Mouse (Mus musculus) spleen, postnatal 14 days (tissue): ENCODE data around the gene Ces1a.

Experiments
- DNase-seq, 2 experiments: peaks; one replicate each; pipeline ENCODE4 v3.0.0; 2021 to 2022; ENCODE audit warnings: low spot score in 2 of 2

Gene Ces1a

DNA sequence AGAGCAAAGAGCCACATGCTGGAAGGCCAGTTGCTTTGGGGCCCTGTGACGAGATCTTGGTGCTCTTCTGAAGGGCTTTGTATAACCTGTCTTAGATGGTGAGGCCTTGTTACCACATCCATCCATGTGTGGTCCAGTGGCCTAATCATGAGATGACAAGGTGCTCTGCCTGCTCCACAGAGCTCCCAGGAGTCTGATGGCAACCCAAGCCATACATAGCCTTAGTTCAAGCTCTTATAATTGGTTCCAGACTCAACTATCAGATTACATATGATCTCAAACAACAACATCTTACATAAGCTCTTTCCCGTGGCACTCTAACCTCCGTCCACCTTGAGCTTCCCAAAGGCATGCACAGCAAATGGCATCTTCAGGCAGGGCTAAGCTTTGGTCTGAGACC is at the start of gene Ces1a:
Ces1a (minus strand) TSS at position 101 of the 400 bp plus-strand sequence.
- no peak for DNase-seq

DNA sequence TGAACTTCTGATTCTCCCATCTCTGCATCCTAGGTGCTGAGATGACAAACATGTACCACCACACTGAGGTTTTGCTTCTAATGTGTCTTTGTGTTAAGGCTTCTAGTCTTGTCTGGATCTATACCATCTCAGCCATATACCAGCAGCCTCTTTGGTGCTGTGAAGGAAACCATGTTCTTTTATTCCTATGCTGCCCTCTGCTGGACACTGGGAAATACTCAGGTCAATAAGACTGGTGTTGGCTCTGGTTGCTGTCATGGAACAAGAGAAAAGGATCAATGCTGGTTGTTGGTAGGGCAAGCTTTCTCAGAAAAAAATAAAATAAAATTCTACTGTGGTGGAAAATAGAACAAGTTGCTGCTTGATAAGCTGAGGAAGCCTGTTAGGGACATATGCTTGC is 47.4 kb upstream of the Ces1a start:
- no peak for DNase-seq

DNA sequence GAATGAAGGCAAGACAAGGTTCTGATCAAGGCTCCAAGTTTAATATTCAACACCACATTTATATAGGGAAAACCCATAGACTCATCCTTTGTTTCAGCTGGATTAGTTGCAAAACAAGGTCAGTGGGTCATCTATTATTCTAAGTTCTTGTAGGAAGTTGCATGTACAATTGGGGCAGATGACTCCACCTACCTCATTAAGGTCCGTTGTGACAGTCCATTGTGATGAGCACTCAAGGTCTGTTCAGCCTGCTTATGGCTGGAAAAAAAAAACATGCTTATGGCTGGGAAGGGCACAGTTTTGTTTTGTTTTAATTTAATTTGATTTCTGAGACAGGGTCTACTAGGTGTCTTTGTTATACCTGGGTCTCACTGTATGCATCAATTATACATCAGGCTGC is 43.3 kb upstream of the Ces1a start:
- DNase-seq = no peak

- no peak for DNase-seq
These were observed 40.7 kb upstream of the Ces1a start for GRCm38 (mm10) chr8:93088686-93089122.

GRCm38 (mm10) chr8:93088193-93088592 is 40.2 kb upstream of the Ces1a start:
- DNase-seq = no peak

- DNase-seq = no peak
These were observed 31.9 kb upstream of the Ces1a start, which contains the start of gene Ces1b for GRCm38 (mm10) chr8:93079887-93080286. TSS of gene Ces1b (minus strand) at chr8:93080017.

- no peak for DNase-seq
These were observed 27.3 kb upstream of the Ces1a start for GRCm38 (mm10) chr8:93075251-93075650.

- no peak for DNase-seq
These were observed 15.6 kb upstream of the Ces1a start for GRCm38 (mm10) chr8:93063416-93064117.

- DNase-seq = no peak
These were observed 11.2 kb upstream of the Ces1a start for GRCm38 (mm10) chr8:93059185-93059584.

- DNase-seq = no peak
These were observed 7.2 kb upstream of the Ces1a start for GRCm38 (mm10) chr8:93055238-93055637.

DNA sequence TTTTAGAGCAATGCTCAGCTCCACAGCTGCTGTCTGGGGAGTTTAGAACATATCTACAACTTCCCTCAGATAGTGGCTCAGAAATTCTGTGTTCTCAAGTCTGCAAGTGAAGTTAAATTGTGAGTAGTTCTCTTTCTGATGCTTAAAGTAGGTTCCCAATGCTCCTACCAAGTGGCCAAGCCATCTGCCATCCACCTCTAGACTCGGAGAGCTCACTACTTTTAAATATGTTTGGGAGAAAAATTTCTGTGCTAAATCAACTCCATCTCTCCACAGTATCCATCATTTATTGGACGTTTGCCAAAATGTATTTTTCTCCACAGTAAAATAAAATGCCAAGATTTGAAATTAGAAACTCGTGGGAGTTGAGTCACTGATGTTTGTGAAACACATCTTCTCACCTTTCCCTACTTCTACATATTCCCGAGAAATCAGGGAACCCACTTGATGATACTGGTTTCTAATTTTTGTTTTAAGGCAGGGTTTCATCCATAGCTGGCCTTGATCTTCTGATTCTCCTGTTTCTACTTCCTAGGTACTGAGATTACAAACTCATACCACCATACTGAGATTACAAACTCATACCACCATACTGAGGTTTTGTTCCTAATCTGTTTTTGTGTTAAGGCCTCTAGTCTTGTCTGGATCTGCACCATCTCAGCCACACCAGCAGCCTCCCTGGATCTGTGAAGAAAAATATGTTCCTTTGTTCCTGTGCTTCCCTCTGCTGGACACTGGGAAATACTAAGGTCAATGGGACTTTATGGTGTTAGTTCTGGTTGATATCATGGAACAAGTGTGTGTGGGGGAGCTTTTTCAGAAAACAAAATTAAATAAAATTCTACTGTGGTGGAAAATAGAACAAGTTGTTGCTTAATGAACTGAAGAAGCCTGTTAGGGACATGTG is 771 bp upstream of the Ces1a start:
- no peak for DNase-seq

- no peak for DNase-seq
These were observed 4.9 kb downstream of the Ces1a start for GRCm38 (mm10) chr8:93043083-93043482.

DNA sequence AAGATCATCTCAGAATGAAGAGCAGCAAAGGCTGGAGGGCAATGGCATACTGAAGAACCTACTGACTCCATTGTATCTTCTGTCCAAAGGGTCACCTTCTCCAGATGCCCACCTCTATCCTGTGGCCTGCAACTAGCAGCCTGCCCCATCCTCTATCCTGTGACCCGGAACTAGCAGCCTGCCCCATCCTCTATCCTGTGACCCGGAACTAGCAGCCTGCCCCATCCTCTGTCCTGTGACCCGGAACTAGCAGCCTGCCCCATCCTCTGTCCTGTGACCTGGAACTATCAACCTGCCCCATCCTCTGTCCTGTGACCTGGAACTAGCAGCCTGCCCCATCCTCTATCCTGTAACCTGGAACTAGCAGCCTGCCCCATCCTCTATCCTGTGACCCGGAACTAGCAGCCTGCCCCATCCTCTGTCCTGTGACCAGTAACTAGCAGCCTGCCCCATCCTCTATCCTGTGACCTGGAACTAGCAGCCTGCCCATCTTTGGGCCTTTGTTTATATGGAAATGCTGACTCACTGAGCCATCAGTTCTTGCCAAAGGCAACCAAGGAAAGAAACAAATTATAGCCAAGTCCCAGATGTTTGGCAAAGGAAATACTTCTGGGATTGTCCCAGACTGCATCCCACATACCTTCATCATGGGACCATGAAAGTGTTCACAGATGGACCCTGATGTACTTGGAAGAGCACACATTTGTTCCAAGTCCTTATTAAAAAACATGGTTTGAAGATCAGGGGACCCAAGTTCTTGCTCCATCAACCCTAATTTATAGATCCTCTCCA is 7.0 kb downstream of the Ces1a start:
- no peak for DNase-seq

GRCm38 (mm10) chr8:93040256-93040655 is 7.7 kb downstream of the Ces1a start:
- no peak for DNase-seq

DNA sequence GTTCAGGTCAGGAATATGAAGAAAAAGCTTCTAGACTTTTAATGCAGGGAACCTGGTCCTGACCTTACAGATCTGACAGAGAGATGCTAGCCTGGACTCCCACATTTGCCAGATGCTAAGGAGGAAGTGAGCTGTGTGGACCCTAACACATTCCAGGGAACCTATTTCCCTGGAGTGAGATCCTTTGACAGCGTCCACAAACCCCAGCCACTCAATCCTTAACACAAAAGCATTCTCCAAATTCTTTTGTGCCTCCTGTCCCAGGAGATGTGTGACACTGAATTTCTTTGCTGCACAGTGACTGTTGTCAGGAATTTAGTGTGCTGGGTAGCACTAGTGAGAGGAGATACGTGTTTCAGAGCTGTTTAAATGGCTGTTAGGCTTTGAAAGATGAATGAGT is 9.2 kb downstream of the Ces1a start:
- no peak for DNase-seq

GRCm38 (mm10) chr8:93030664-93031063 is 17.3 kb downstream of the Ces1a start:
- DNase-seq = no peak

- DNase-seq = no peak
These were observed 26.3 kb downstream of the Ces1a start for GRCm38 (mm10) chr8:93021738-93022137.

- no peak for DNase-seq
These were observed 33.7 kb downstream of the Ces1a start for GRCm38 (mm10) chr8:93014300-93014699.

DNA sequence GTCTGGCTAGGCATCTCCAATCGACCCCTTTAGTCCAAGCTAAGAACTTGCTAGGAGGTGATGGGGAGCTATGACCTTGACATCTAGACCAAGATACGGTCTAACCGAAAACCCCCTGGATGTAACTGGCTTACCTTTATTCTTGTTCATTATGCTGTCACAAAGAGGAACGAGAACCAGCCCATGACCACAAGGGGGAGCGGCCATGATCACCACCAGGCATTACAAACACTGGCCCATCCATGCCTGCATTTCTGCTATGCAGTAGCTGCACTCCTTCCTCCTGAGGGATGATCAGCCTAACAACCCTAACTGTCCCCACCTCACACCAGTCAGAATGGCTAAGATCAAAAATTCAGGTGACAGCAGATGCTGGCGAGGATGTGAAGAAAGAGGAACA is 35.8 kb downstream of the Ces1a start:
- no peak for DNase-seq

DNA sequence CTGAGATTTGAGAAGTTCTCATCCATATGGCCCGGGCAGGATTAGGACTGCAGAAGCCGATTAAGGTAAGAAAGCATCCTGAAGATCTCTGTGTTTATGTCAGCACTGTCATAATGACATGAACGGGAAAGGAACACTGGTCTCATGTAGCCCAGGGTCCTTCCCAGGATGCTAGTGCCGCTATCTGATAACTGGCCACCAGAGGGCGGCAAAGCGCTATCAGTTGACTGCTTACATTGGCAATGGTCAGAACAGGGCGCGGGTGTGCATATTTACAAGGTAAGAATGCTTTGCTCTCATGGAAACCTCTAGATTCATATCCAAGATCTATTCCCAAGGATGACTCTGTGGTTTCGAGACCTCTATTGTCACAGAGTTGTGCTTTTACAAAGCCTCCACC is 36.6 kb downstream of the Ces1a start:
- DNase-seq = peak; percentile 22 to 53

DNA sequence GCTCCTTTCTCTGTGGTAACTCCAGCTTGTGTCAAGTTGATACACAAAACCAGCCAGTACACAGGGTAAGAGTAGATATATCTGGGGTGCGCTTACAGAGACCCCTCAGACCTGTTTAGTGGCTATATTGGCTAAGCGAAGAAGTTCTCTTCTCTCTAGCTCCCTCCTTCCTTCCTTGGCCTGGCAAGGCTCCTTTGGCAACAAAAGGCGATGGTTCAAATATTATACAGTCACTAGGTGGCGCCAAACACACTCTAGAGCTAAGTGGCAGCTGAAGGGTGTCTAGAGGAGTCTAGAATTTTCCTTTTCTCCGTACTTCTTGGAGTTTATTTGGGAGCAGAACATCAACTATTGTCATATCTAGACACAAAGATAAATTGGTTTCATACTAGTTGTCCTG is 37.7 kb downstream of the Ces1a start:
- no peak for DNase-seq

DNA sequence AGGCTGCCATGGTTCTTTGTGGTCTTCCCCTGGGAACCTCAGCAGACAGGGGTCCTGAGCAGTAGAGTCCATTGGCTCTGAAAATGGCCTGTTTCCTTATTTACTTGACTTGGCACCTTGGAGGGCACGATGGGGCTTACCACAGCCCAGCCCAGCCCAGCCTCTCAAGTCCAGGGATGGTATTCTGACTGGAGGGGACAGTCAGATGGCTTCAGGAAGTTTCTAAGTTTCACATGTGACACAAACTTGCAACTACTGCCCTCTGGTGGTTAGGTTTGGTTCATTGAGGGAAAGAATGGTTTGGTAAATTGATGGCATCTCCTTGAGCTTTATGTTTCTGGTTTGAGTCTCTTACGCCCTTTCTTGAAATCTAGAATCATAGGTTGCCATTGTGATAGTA is 49.4 kb downstream of the Ces1a start:
- DNase-seq = no peak
